Mouse (Mus musculus) hindbrain, embryonic 16.5 days (tissue): Measurements from ENCODE around the gene Itga11. TPM values are rescaled to one million over a fixed set of nuclear protein-coding genes. Genes with fewer than 3 reads are reported as not detected.

Experiments
- ATAC-seq: fragments of 200-750 bp; cut with Nextera tagmentation; 2 replicates; pipeline ENCODE4 v1.8.0; 2017; ENCODE audit warnings: moderate TSS enrichment, moderate library complexity
- H3K27ac ChIP-seq: fragments of 300-500 bp; sonication (generic); 2 replicates; pipeline ENCODE4 v1.5.1; 2014; ENCODE audit warnings: low read depth, mild to moderate bottlenecking, control low read depth, low read length, moderate library complexity
- H3K27me3 ChIP-seq: fragments of 300-500 bp; sonication (generic); replicated peaks from 2 replicates; pipeline ENCODE4 v1.6.1; 2014; ENCODE audit warnings: low read length; ENCODE audit not compliant: control insufficient read depth, insufficient read depth
- H3K36me3 ChIP-seq: fragments of 300-500 bp; sonication (generic); 2 replicates; pipeline ENCODE4 v1.6.1; 2014; ENCODE audit warnings: mild to moderate bottlenecking, low read length, moderate library complexity, mixed read lengths; ENCODE audit not compliant: control insufficient read depth, insufficient read depth
- H3K4me1 ChIP-seq: fragments of 300-500 bp; sonication (generic); 2 replicates; pipeline ENCODE4 v1.6.1; 2014; ENCODE audit warnings: low read depth, low read length; ENCODE audit not compliant: control insufficient read depth, insufficient read depth
- H3K4me2 ChIP-seq: fragments of 300-500 bp; sonication (generic); 2 replicates; pipeline ENCODE4 v1.6.1; 2014; ENCODE audit warnings: mild to moderate bottlenecking, low read length, control low read depth, moderate library complexity
- H3K4me3 ChIP-seq: fragments of 300-500 bp; sonication (generic); 2 replicates; pipeline ENCODE4 v1.5.1; 2014; ENCODE audit warnings: mild to moderate bottlenecking, low read length, control low read depth, moderate library complexity
- H3K9ac ChIP-seq: fragments of 300-500 bp; sonication (generic); 2 replicates; pipeline ENCODE4 v1.6.1; 2014; ENCODE audit warnings: low read depth, mild to moderate bottlenecking, control low read depth, low read length, moderate library complexity
- H3K9me3 ChIP-seq: fragments of 300-500 bp; sonication (generic); 2 replicates; pipeline ENCODE4 v1.6.1; 2014; ENCODE audit warnings: mild to moderate bottlenecking, low read length, moderate library complexity; ENCODE audit not compliant: control insufficient read depth
- WGBS: fragments of 180-500 bp; shearing (Covaris S2); extraction: QIAGEN DNeasy Blood & Tissue Kit; methylation state at CpG from one replicate; pipeline ENCODE4 v1.1.7; 2014; 5-methylcytosine and 5-hydroxymethylcytosine counted together
- polyA plus RNA-seq: library from polyadenylated mRNA; unstranded; fragments of >200 nt; fragmentation: Nextera tagmentation; extraction: Ambion mirVana; gene quantifications from 2 replicates; pipeline ENCODE4 v1.2.1, GENCODE M21; 2015

Itga11 gene
- polyA plus RNA-seq, 1 experiment from 2014 or later, result 1.1 TPM

GRCm38 (mm10) chr9:62765346-62765745, 87.7 kb downstream of the Itga11 start:
- no peak overlapping the region for H3K9ac ChIP-seq
- no peak overlapping the region for H3K4me3 ChIP-seq
- no peak for ATAC-seq
- no peaks in the 10 kb centered on the region for H3K4me1 ChIP-seq
- WGBS, result 76% methylated on average over 4 of the region's 4 CpGs
- H3K27ac ChIP-seq, result peak overlapping the region; percentile 36; the same call in 1 of the 2 replicates
- no peaks in the 10 kb centered on the region for H3K27me3 ChIP-seq
- H3K4me2 ChIP-seq, result no peak overlapping the region
- H3K9me3 ChIP-seq, result no peaks in the 10 kb centered on the region
- H3K36me3 ChIP-seq, result no peaks in the 10 kb centered on the region

GRCm38 (mm10) chr9:62767464-62767863, 89.8 kb downstream of the Itga11 start:
- Histone ChIP-seq H3K4me1 (no peaks in the 10 kb centered on the region), H3K27me3 (no peaks in the 10 kb centered on the region), H3K4me2 (no peak overlapping the region), H3K4me3 (no peak overlapping the region), H3K9me3 (no peaks in the 10 kb centered on the region), H3K27ac (no peak overlapping the region), H3K36me3 (no peaks in the 10 kb centered on the region), H3K9ac (no peak overlapping the region)
- WGBS, result 75% methylated on average over 17 of the region's 17 CpGs
- ATAC-seq, result no peak

DNA sequence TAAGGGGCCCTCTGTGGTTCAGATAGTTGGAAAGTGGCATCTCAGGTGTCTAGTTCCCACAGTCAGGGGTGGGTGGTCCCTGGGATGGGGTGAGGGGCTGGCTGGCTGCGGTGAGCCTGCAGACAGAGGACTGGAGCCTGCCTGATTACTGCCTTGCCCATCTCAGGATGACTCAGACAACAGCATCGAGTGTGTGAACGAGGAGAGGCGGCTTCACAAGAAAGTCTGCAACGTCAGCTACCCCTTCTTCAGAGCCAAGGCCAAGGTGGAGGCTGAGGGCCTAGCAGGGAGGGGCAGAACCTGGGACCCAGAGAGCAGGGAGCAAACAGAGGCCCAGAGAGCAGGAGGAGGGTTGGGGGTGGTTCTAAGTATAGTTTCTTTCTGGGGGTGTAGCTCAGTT, 90.7 kb downstream of the Itga11 start:
- 91% methylated on average over 5 of the region's 5 CpGs for WGBS
- ATAC-seq, result no peak
- no peaks in the 10 kb centered on the region for H3K4me1 ChIP-seq

GRCm38 (mm10) chr9:62772746-62773145, 95.1 kb downstream of the Itga11 start:
- H3K9me3 ChIP-seq, result no peaks in the 10 kb centered on the region
- WGBS, result 78% methylated on average over 8 of the region's 8 CpGs
- H3K27me3 ChIP-seq, result no peaks in the 10 kb centered on the region
- no peaks in the 10 kb centered on the region for H3K36me3 ChIP-seq
- no peak overlapping the region for H3K4me3 ChIP-seq
- H3K27ac ChIP-seq, result no peak overlapping the region
- no peak overlapping the region for H3K4me2 ChIP-seq
- H3K4me1 ChIP-seq, result no peaks in the 10 kb centered on the region
- H3K9ac ChIP-seq, result no peak overlapping the region
- no peak for ATAC-seq

More for the DNA sequence above, 90.7 kb downstream of the Itga11 start:
- no peak overlapping the region for H3K4me2 ChIP-seq
- H3K9ac ChIP-seq, result no peak overlapping the region
- no peaks in the 10 kb centered on the region for H3K27me3 ChIP-seq
- no peaks in the 10 kb centered on the region for H3K9me3 ChIP-seq
- H3K36me3 ChIP-seq, result no peaks in the 10 kb centered on the region
- H3K27ac ChIP-seq, result no peak overlapping the region
- no peak overlapping the region for H3K4me3 ChIP-seq

DNA sequence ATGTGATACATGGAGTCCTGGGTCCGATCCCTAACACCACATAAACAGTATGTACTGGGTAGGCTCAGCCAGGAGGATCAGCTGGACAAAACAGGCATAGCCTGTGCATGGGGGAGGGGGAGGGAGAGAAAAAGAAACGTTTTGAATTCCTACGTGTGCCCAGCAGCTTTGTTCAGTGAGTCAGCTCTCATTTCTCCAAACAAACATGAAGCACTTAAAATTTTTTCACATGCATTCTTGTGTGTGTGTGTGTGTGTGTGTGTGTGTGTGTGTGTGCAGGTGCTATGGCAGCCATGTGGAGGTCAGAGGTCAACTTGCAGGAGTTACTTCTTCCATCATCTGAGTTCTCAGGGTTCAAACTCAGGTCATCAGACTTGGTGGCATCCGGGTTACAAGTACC, 97.8 kb downstream of the Itga11 start:
- no peak for ATAC-seq
- 57% methylated on average over 4 of the region's 4 CpGs for WGBS
- no peaks in the 10 kb centered on the region for H3K9me3 ChIP-seq
- no peaks in the 10 kb centered on the region for H3K36me3 ChIP-seq
- no peak overlapping the region for H3K27ac ChIP-seq
- H3K27me3 ChIP-seq, result no peaks in the 10 kb centered on the region
- H3K4me1 ChIP-seq, result no peaks in the 10 kb centered on the region
- no peak overlapping the region for H3K4me2 ChIP-seq
- no peak overlapping the region for H3K4me3 ChIP-seq
- no peak overlapping the region for H3K9ac ChIP-seq

- H3K27me3 ChIP-seq, result no peaks in the 10 kb centered on the region
- H3K4me1 ChIP-seq, result peaks cover 5% of the 10 kb centered on the region
- H3K36me3 ChIP-seq, result no peaks in the 10 kb centered on the region
- H3K9ac ChIP-seq, result no peak overlapping the region
- peak; percentile 79 for ATAC-seq
- H3K4me3 ChIP-seq, result no peak overlapping the region
- H3K9me3 ChIP-seq, result no peaks in the 10 kb centered on the region
- H3K4me2 ChIP-seq, result no peak overlapping the region
- no peak overlapping the region for H3K27ac ChIP-seq
- WGBS, result 5% methylated on average over 5 of the region's 5 CpGs
Measured at GRCm38 (mm10) chr9:62777461-62777860, 99.8 kb downstream of the Itga11 start.

DNA sequence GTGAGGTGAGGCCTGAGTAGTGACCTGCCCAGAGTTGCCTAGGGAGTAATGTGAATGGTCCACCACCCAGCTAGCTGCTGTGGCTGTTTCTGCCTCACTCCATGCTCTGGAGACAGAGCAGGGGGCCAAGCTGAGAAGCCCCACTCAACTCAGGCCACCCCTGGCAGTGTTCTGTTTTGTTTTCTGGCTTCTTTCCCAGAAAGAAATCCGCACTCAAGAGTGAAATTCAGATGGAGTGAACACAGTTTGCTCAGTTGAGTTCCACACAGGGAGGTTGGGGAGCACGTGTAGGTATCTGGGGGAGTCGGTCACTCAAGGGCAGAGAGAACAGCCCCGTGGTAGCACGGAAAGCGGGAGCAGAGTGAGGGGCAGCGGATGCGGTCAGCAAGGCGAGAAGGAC, 101.1 kb downstream of the Itga11 start:
- no peak overlapping the region for H3K4me2 ChIP-seq
- H3K27me3 ChIP-seq, result no peaks in the 10 kb centered on the region
- no peak overlapping the region for H3K27ac ChIP-seq
- H3K36me3 ChIP-seq, result no peaks in the 10 kb centered on the region
- WGBS, result 77% methylated on average over 9 of the region's 9 CpGs
- peaks cover 17% of the 10 kb centered on the region for H3K4me1 ChIP-seq
- no peak for ATAC-seq
- H3K4me3 ChIP-seq, result no peak overlapping the region
- no peaks in the 10 kb centered on the region for H3K9me3 ChIP-seq
- no peak overlapping the region for H3K9ac ChIP-seq

DNA sequence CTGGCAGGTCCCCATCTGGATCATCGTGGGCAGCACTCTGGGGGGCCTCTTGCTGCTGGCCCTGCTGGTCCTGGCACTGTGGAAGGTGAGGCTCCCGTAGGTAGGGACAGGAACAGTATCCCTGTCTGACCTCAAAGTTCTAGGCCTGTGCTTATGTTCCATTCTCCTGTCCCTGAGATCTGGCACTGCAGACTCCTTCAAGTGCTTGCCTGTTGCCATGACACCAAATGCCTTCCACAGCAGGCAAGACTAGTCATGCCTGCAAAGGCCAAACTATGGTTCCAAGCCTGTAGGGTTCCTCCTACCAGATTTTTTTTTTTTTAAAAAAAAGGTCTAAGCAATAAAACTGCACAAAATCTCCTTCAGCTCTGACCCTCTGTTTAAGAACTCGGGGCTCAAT, 104.3 kb downstream of the Itga11 start:
- WGBS, result 41% methylated on average over 3 of the region's 3 CpGs
- no peak overlapping the region for H3K4me2 ChIP-seq
- H3K4me3 ChIP-seq, result no peak overlapping the region
- peaks cover 18% of the 10 kb centered on the region for H3K4me1 ChIP-seq
- H3K9me3 ChIP-seq, result no peaks in the 10 kb centered on the region
- ATAC-seq, result no peak
- no peaks in the 10 kb centered on the region for H3K36me3 ChIP-seq
- no peak overlapping the region for H3K27ac ChIP-seq
- H3K9ac ChIP-seq, result no peak overlapping the region
- H3K27me3 ChIP-seq, result no peaks in the 10 kb centered on the region

- ATAC-seq, result peak; percentile 89
- no peaks in the 10 kb centered on the region for H3K9me3 ChIP-seq
- peak overlapping the region; percentile 60 for H3K27ac ChIP-seq
- H3K36me3 ChIP-seq, result no peaks in the 10 kb centered on the region
- H3K4me3 ChIP-seq, result no peak overlapping the region
- H3K27me3 ChIP-seq, result no peaks in the 10 kb centered on the region
- peak overlapping the region; percentile 25; the same call in 1 of the 2 replicates for H3K9ac ChIP-seq
- H3K4me2 ChIP-seq, result peak overlapping the region; percentile 37
- WGBS, result 32% methylated on average over 15 of the region's 16 CpGs
- peaks cover 18% of the 10 kb centered on the region for H3K4me1 ChIP-seq
Measured at GRCm38 (mm10) chr9:62782976-62783781, 105.6 kb downstream of the Itga11 start.
